ENCODE assay signal across 35 mouse cellular contexts in genomic region chr15:100380104-100380503, GRCm38 (mm10). TPM values are rescaled to one million over a fixed set of nuclear protein-coding genes. Genes with fewer than 3 reads are reported as not detected.
DNase-seq lines count a peak whose midpoint lies in the region; ATAC-seq and TF ChIP-seq lines count a peak whose summit lies in the region.
"Had no signal": no experiment of that assay in that cellular context is flagged by ENCODE, and none has a peak within 500 bp of the region (broad histone marks: within the 10 kb centered on the region; RNA-seq: fewer than 3 reads in every experiment).

No protein-coding gene starts in this region.

- no peak overlapping the region for H3K4me3 ChIP-seq in intestine, embryonic 15.5 days (replicated peaks)
- no peak overlapping the region for H3K4me3 ChIP-seq in intestine, embryonic 16.5 days (ENCODE audit: low read length)
- H3K4me3 ChIP-seq in CH12.LX (replicated peaks in 1 of 3; ENCODE audit: low read depth in 2 of 3, low read length in 2 of 3, poor library complexity in 1 of 3): no peak overlapping the region
- H3K4me3 ChIP-seq in intestine, postnatal 0 days (ENCODE audit: low read depth, low read length): no peak overlapping the region
- H3K4me3 ChIP-seq in stomach, embryonic 15.5 days (replicated peaks): no peak overlapping the region
- no peak overlapping the region for H3K4me3 ChIP-seq in thymus, adult 2 months (ENCODE audit: control insufficient read depth, insufficient read depth, low read length)
- H3K4me3 ChIP-seq: embryonic facial prominence, embryonic 12.5 days; embryonic facial prominence, embryonic 15.5 days; forebrain, embryonic 13.5 days; gastrocnemius, adult 2 months; heart, embryonic 12.5 days; heart, embryonic 15.5 days; hindbrain, embryonic 10.5 days had no signal

- no peak overlapping the region for H3K4me2 ChIP-seq in intestine, embryonic 15.5 days (replicated peaks)
- H3K4me2 ChIP-seq in intestine, embryonic 16.5 days (ENCODE audit: low read depth, low read length): no peak overlapping the region
- H3K4me2 ChIP-seq in CH12.LX (ENCODE audit: insufficient read depth, low read depth, poor library complexity, severe bottlenecking): peak overlapping the region; percentile 61; the same call in 1 of the 2 replicates
- H3K4me2 ChIP-seq in intestine, postnatal 0 days (replicated peaks; ENCODE audit: low read depth): no peak overlapping the region
- no peak overlapping the region for H3K4me2 ChIP-seq in stomach, embryonic 15.5 days
- H3K4me2 ChIP-seq: embryonic facial prominence, embryonic 12.5 days; embryonic facial prominence, embryonic 15.5 days; forebrain, embryonic 13.5 days; heart, embryonic 12.5 days; heart, embryonic 15.5 days; hindbrain, embryonic 14.5 days had no signal

- H3K36me3 ChIP-seq in intestine, embryonic 15.5 days: no peaks in the 10 kb centered on the region
- H3K36me3 ChIP-seq in intestine, embryonic 16.5 days (ENCODE audit: control insufficient read depth, insufficient read depth, low read length): no peaks in the 10 kb centered on the region
- H3K36me3 ChIP-seq in CH12.LX (replicated peaks in 1 of 2; ENCODE audit: control insufficient read depth in 1 of 2, insufficient read depth in 1 of 2, low read length in 1 of 2): no peaks in the 10 kb centered on the region
- no peaks in the 10 kb centered on the region for H3K36me3 ChIP-seq in intestine, postnatal 0 days (ENCODE audit: control insufficient read depth, insufficient read depth)
- no peaks in the 10 kb centered on the region for H3K36me3 ChIP-seq in stomach, embryonic 15.5 days
- H3K36me3 ChIP-seq in thymus, adult 2 months (ENCODE audit: control insufficient read depth, insufficient read depth, low read length): no peaks in the 10 kb centered on the region
- H3K36me3 ChIP-seq: embryonic facial prominence, embryonic 12.5 days; embryonic facial prominence, embryonic 15.5 days; heart, embryonic 12.5 days; heart, embryonic 15.5 days; hindbrain, embryonic 10.5 days had no signal

- TF ChIP-seq RAD21 in CH12.LX (IDR thresholded peaks at IDR 0.05; ENCODE audit: low read depth, low read length): no peak

- ATAC-seq in intestine, embryonic 15.5 days: peak; percentile 45; the same call in 1 of the 2 replicates
- ATAC-seq in intestine, embryonic 16.5 days: no peak
- peak; percentile 48 for ATAC-seq in intestine, postnatal 0 days
- ATAC-seq in stomach, embryonic 15.5 days (ENCODE audit: insufficient read depth, low FRiP score, low read depth): peak; percentile 53; the same call in 1 of the 2 replicates
- ATAC-seq: activated CD4-positive, CD25-positive, alpha-beta regulatory T cell, adult 4 months; CD4-positive, CD25-positive, alpha-beta regulatory T cell, adult 4 months; forebrain, embryonic 13.5 days; forebrain, embryonic 16.5 days; hindbrain, postnatal 0 days had no signal

- no peak overlapping the region for H3K9ac ChIP-seq in intestine, embryonic 15.5 days
- H3K9ac ChIP-seq in intestine, embryonic 16.5 days (ENCODE audit: low read depth, low read length): no peak overlapping the region
- H3K9ac ChIP-seq in CH12.LX (ENCODE audit: insufficient read depth, low read depth): no peak overlapping the region
- H3K9ac ChIP-seq in intestine, postnatal 0 days (ENCODE audit: low read depth, low read length): no peak overlapping the region
- no peak overlapping the region for H3K9ac ChIP-seq in stomach, embryonic 15.5 days
- H3K9ac ChIP-seq: embryonic facial prominence, embryonic 12.5 days; embryonic facial prominence, embryonic 15.5 days; forebrain, embryonic 13.5 days; heart, embryonic 12.5 days; heart, embryonic 15.5 days; hindbrain, embryonic 14.5 days had no signal

- DNase-seq in CH12.LX (ENCODE audit: extremely low read depth): no peak
- DNase-seq in right cerebral cortex, postnatal 25 days: no peak
- no peak for DNase-seq in thymus, adult 2 months
- DNase-seq in frontal cortex, postnatal 10 days (ENCODE audit: low spot score in 2 of 2): no peak
- DNase-seq: adrenal gland, adult 8-10 months; adrenal gland, postnatal 25 days; cerebellum, adult 11-12 months; cerebellum, adult 8-10 months; cerebellum, postnatal 14 days; gastrocnemius, adult 2 months; gastrocnemius, postnatal 14 days; heart, adult 11 months; heart, postnatal 10 days; heart, postnatal 36 days had no signal

- in situ Hi-C loops in CH12.LX (cut with MboI; ENCODE audit: low pct_ligation_motif_present, low pct_unique_long_range_greater_than_20kb, low sequenced_read_pairs): loop anchor here (5.0 kb wide), 1 partner anchor 72 kb away; no protein-coding TSS in a partner anchor

- dilution Hi-C loops in CH12.LX (cut with MboI; ENCODE audit: extremely low pct_ligation_motif_present, extremely low pct_unique_long_range_greater_than_20kb, low sequenced_read_pairs): no loop called here

- TF ChIP-seq EP300 in CH12.LX (IDR thresholded peaks at IDR 0.05; ENCODE audit: low read length): no peak

- H3K27me3 ChIP-seq in intestine, embryonic 15.5 days (replicated peaks): no peaks in the 10 kb centered on the region
- no peaks in the 10 kb centered on the region for H3K27me3 ChIP-seq in intestine, embryonic 16.5 days (replicated peaks; ENCODE audit: control insufficient read depth, insufficient read depth, low read length)
- no peaks in the 10 kb centered on the region for H3K27me3 ChIP-seq in CH12.LX (replicated peaks)
- H3K27me3 ChIP-seq in intestine, postnatal 0 days (replicated peaks; ENCODE audit: control insufficient read depth, insufficient read depth, low read length): no peaks in the 10 kb centered on the region
- no peaks in the 10 kb centered on the region for H3K27me3 ChIP-seq in stomach, embryonic 15.5 days (replicated peaks)
- no peaks in the 10 kb centered on the region for H3K27me3 ChIP-seq in thymus, adult 2 months (ENCODE audit: control insufficient read depth, insufficient read depth, low read length)
- H3K27me3 ChIP-seq: embryonic facial prominence, embryonic 12.5 days; embryonic facial prominence, embryonic 15.5 days; forebrain, embryonic 13.5 days; heart, embryonic 15.5 days had no signal

- H3K79me2 ChIP-seq in CH12.LX (replicated peaks; ENCODE audit: control insufficient read depth, extremely low read depth, insufficient read depth, poor library complexity, severe bottlenecking): no peaks in the 10 kb centered on the region

- 39% methylated on average over 2 of the region's 2 CpGs for WGBS in intestine, embryonic 15.5 days
- WGBS in intestine, embryonic 16.5 days: 60% methylated on average over 2 of the region's 2 CpGs
- WGBS in intestine, postnatal 0 days: 39% methylated on average over 2 of the region's 2 CpGs
- WGBS in stomach, embryonic 15.5 days: 55% methylated on average over 2 of the region's 2 CpGs
- WGBS in thymus, adult 2 months: 73% methylated on average over 2 of the region's 2 CpGs

- H3K27ac ChIP-seq in intestine, embryonic 15.5 days: no peak overlapping the region
- H3K27ac ChIP-seq in intestine, embryonic 16.5 days (ENCODE audit: low read length): no peak overlapping the region
- no peak overlapping the region for H3K27ac ChIP-seq in CH12.LX (ENCODE audit: insufficient read depth, low read depth)
- no peak overlapping the region for H3K27ac ChIP-seq in intestine, postnatal 0 days (ENCODE audit: low read depth, low read length)
- H3K27ac ChIP-seq in stomach, embryonic 15.5 days: no peak overlapping the region
- H3K27ac ChIP-seq in thymus, adult 2 months (ENCODE audit: control insufficient read depth, insufficient read depth, low read length): no peak overlapping the region
- H3K27ac ChIP-seq: embryonic facial prominence, embryonic 12.5 days; embryonic facial prominence, embryonic 15.5 days; forebrain, embryonic 13.5 days; gastrocnemius, adult 2 months; heart, embryonic 15.5 days; hindbrain, embryonic 10.5 days; hindbrain, embryonic 14.5 days; hindbrain, postnatal 0 days had no signal

- no peak for TF ChIP-seq POLR2A in CH12.LX (IDR thresholded peaks at IDR 0.05; ENCODE audit: low read depth, low read length)
- no peak for TF ChIP-seq POLR2A in thymus, adult 2 months (IDR thresholded peaks at IDR 0.05; ENCODE audit: control insufficient read depth, extremely low read depth, insufficient read depth, low read length, poor library complexity)

- TF ChIP-seq CTCF in CH12.LX (conservative IDR thresholded peaks at IDR 0.05 in 1 of 2, IDR thresholded peaks at IDR 0.05 in 1 of 2; ENCODE audit: low read depth in 2 of 2, low read length in 2 of 2): no peak
- no peak for TF ChIP-seq CTCF in intestine, postnatal 0 days (IDR thresholded peaks at IDR 0.05; ENCODE audit: low read depth)
- TF ChIP-seq CTCF in thymus, adult 2 months (IDR thresholded peaks at IDR 0.05; ENCODE audit: borderline replicate concordance, control insufficient read depth, extremely low read depth, insufficient read depth, low read length, poor library complexity): no peak

- no peaks in the 10 kb centered on the region for H3K4me1 ChIP-seq in intestine, embryonic 15.5 days (replicated peaks)
- H3K4me1 ChIP-seq in intestine, embryonic 16.5 days (ENCODE audit: control insufficient read depth, insufficient read depth, low read length): no peaks in the 10 kb centered on the region
- H3K4me1 ChIP-seq in CH12.LX (ENCODE audit: control insufficient read depth in 1 of 2, insufficient read depth in 2 of 2): peaks cover 0 to 3% of the 10 kb centered on the region in 2 experiments; a peak in 2 of 4 replicates
- H3K4me1 ChIP-seq in intestine, postnatal 0 days (replicated peaks; ENCODE audit: control insufficient read depth, insufficient read depth, low read length): no peaks in the 10 kb centered on the region
- no peaks in the 10 kb centered on the region for H3K4me1 ChIP-seq in stomach, embryonic 15.5 days
- H3K4me1 ChIP-seq in thymus, adult 2 months (replicated peaks; ENCODE audit: control insufficient read depth, insufficient read depth, low read length): no peaks in the 10 kb centered on the region
- H3K4me1 ChIP-seq: embryonic facial prominence, embryonic 12.5 days; embryonic facial prominence, embryonic 15.5 days; forebrain, embryonic 13.5 days; heart, embryonic 12.5 days; heart, embryonic 15.5 days had no signal

- H3K9me3 ChIP-seq in intestine, embryonic 15.5 days: no peaks in the 10 kb centered on the region
- H3K9me3 ChIP-seq in intestine, embryonic 16.5 days (ENCODE audit: control insufficient read depth, low read length): no peaks in the 10 kb centered on the region
- no peaks in the 10 kb centered on the region for H3K9me3 ChIP-seq in CH12.LX (replicated peaks; ENCODE audit: low read length)
- H3K9me3 ChIP-seq in intestine, postnatal 0 days (ENCODE audit: control insufficient read depth): no peaks in the 10 kb centered on the region
- H3K9me3 ChIP-seq in stomach, embryonic 15.5 days: no peaks in the 10 kb centered on the region
- H3K9me3 ChIP-seq: embryonic facial prominence, embryonic 12.5 days; embryonic facial prominence, embryonic 15.5 days; forebrain, embryonic 13.5 days; heart, embryonic 12.5 days; heart, embryonic 15.5 days; hindbrain, embryonic 10.5 days had no signal

RNA-seq across cellular contexts. Expression of gene Higd1c, which starts 15.8 kb away (rescaled TPM):
- 0.40 TPM in 1 of 2 replicates, not detected in the other for polyA plus RNA-seq in intestine, embryonic 15.5 days (2015; fragmentation: Nextera tagmentation; extraction: Ambion mirVana)
- polyA plus RNA-seq in intestine, embryonic 16.5 days (2015; fragmentation: Nextera tagmentation; extraction: Ambion mirVana): not detected in 2 replicates
- not detected in 2 replicates for total RNA-seq in CH12.LX (2012; rRNA removed)
- not detected in 2 replicates for total RNA-seq in CH12.LX (2014; rRNA removed)
- not detected in 2 replicates for polyA plus RNA-seq in CH12.LX (2012; ENCODE audit: insufficient read length, low read depth)
- polyA plus RNA-seq in intestine, postnatal 0 days (2015; fragmentation: Nextera tagmentation; extraction: Ambion mirVana): not detected in 2 replicates
- polyA plus RNA-seq in stomach, embryonic 15.5 days (2015; fragmentation: Nextera tagmentation; extraction: Ambion mirVana): not detected in 2 replicates
- not detected in 2 replicates for polyA plus RNA-seq in thymus, adult 2 months (2012; rRNA removed)
- total RNA-seq: common myeloid progenitor, adult 5-6 weeks; ES-E14; gastrocnemius, adult 2 months; gastrocnemius, postnatal 14 days; gastrocnemius, postnatal 4 days; heart, adult 8-10 months; heart, postnatal 10 days; heart, postnatal 36 days; hindbrain, postnatal 0 days had no signal
- polyA plus RNA-seq: activated CD4-positive, CD25-positive, alpha-beta regulatory T cell, adult 4 months; brain, embryonic 14.5 days; C2C12; CD4-positive, CD25-positive, alpha-beta regulatory T cell, adult 4 months; embryonic facial prominence, embryonic 12.5 days; embryonic facial prominence, embryonic 15.5 days; forebrain, embryonic 13.5 days; forebrain, embryonic 16.5 days; heart, embryonic 12.5 days; heart, embryonic 15.5 days; hindbrain, embryonic 14.5 days; hindbrain, postnatal 0 days had no signal

RNA-seq across cellular contexts. Expression of gene Mettl7a2, which starts 27.1 kb away (rescaled TPM):
- polyA plus RNA-seq in intestine, embryonic 15.5 days (2015; fragmentation: Nextera tagmentation; extraction: Ambion mirVana): not detected in 2 replicates
- polyA plus RNA-seq in intestine, embryonic 16.5 days (2015; fragmentation: Nextera tagmentation; extraction: Ambion mirVana): not detected in 2 replicates
- total RNA-seq in CH12.LX (2012; rRNA removed): not detected in 2 replicates
- not detected in 2 replicates for total RNA-seq in CH12.LX (2014; rRNA removed)
- polyA plus RNA-seq in CH12.LX (2012; ENCODE audit: insufficient read length, low read depth): not detected in 2 replicates
- not detected in 2 replicates for polyA plus RNA-seq in intestine, postnatal 0 days (2015; fragmentation: Nextera tagmentation; extraction: Ambion mirVana)
- not detected in 2 replicates for polyA plus RNA-seq in stomach, embryonic 15.5 days (2015; fragmentation: Nextera tagmentation; extraction: Ambion mirVana)
- not detected in 2 replicates for polyA plus RNA-seq in thymus, adult 2 months (2012; rRNA removed)
- total RNA-seq: common myeloid progenitor, adult 5-6 weeks; hindbrain, postnatal 0 days had no signal
- polyA plus RNA-seq: activated CD4-positive, CD25-positive, alpha-beta regulatory T cell, adult 4 months; brain, embryonic 14.5 days; C2C12; CD4-positive, CD25-positive, alpha-beta regulatory T cell, adult 4 months; embryonic facial prominence, embryonic 12.5 days; embryonic facial prominence, embryonic 15.5 days; forebrain, embryonic 13.5 days; forebrain, embryonic 16.5 days; heart, embryonic 12.5 days; heart, embryonic 15.5 days; hindbrain, embryonic 10.5 days; hindbrain, embryonic 14.5 days; hindbrain, postnatal 0 days had no signal

RNA-seq across cellular contexts. Expression of gene Methig1, which starts 27.2 kb away (rescaled TPM):
- polyA plus RNA-seq in intestine, embryonic 15.5 days (2015; fragmentation: Nextera tagmentation; extraction: Ambion mirVana): 0.14 and 0.15 TPM in 2 replicates
- not detected in 2 replicates for polyA plus RNA-seq in intestine, embryonic 16.5 days (2015; fragmentation: Nextera tagmentation; extraction: Ambion mirVana)
- total RNA-seq in CH12.LX (2012; rRNA removed): not detected in 2 replicates
- total RNA-seq in CH12.LX (2014; rRNA removed): not detected in 2 replicates
- polyA plus RNA-seq in CH12.LX (2012; ENCODE audit: insufficient read length, low read depth): not detected in 2 replicates
- polyA plus RNA-seq in intestine, postnatal 0 days (2015; fragmentation: Nextera tagmentation; extraction: Ambion mirVana): 0.13 TPM in 1 of 2 replicates, not detected in the other
- polyA plus RNA-seq in stomach, embryonic 15.5 days (2015; fragmentation: Nextera tagmentation; extraction: Ambion mirVana): 0.14 and 0.24 TPM in 2 replicates
- polyA plus RNA-seq in thymus, adult 2 months (2012; rRNA removed): not detected in 2 replicates
- total RNA-seq: common myeloid progenitor, adult 5-6 weeks; gastrocnemius, adult 2 months; gastrocnemius, postnatal 14 days; gastrocnemius, postnatal 4 days; heart, postnatal 10 days; heart, postnatal 36 days had no signal
- polyA plus RNA-seq: activated CD4-positive, CD25-positive, alpha-beta regulatory T cell, adult 4 months; brain, embryonic 14.5 days; C2C12; CD4-positive, CD25-positive, alpha-beta regulatory T cell, adult 4 months; embryonic facial prominence, embryonic 15.5 days; forebrain, embryonic 13.5 days; forebrain, embryonic 16.5 days; heart, embryonic 12.5 days; heart, embryonic 15.5 days; hindbrain, postnatal 0 days had no signal

RNA-seq across cellular contexts. Expression of gene Gm5475, which starts 41.8 kb away (rescaled TPM):
- polyA plus RNA-seq in intestine, embryonic 15.5 days (2015; fragmentation: Nextera tagmentation; extraction: Ambion mirVana): 0.13 and 0.19 TPM in 2 replicates
- 0.11 and 0.18 TPM in 2 replicates for polyA plus RNA-seq in intestine, embryonic 16.5 days (2015; fragmentation: Nextera tagmentation; extraction: Ambion mirVana)
- total RNA-seq in CH12.LX (2012; rRNA removed): not detected in 2 replicates
- not detected in 2 replicates for total RNA-seq in CH12.LX (2014; rRNA removed)
- not detected in 2 replicates for polyA plus RNA-seq in CH12.LX (2012; ENCODE audit: insufficient read length, low read depth)
- 0.77 and 1.0 TPM in 2 replicates for polyA plus RNA-seq in intestine, postnatal 0 days (2015; fragmentation: Nextera tagmentation; extraction: Ambion mirVana)
- 0.05 and 0.12 TPM in 2 replicates for polyA plus RNA-seq in stomach, embryonic 15.5 days (2015; fragmentation: Nextera tagmentation; extraction: Ambion mirVana)
- polyA plus RNA-seq in thymus, adult 2 months (2012; rRNA removed): 0.04 and 0.05 TPM in 2 replicates
- total RNA-seq: adrenal gland, postnatal 25 days; common myeloid progenitor, adult 5-6 weeks; ES-E14; gastrocnemius, adult 2 months; gastrocnemius, postnatal 14 days; gastrocnemius, postnatal 4 days; heart, adult 8-10 months; heart, postnatal 10 days; heart, postnatal 36 days; hindbrain, postnatal 0 days had no signal
- polyA plus RNA-seq: CD4-positive, CD25-positive, alpha-beta regulatory T cell, adult 4 months; forebrain, embryonic 13.5 days; heart, embryonic 12.5 days; heart, embryonic 15.5 days; hindbrain, embryonic 10.5 days had no signal

RNA-seq across cellular contexts. Expression of gene Slc11a2, which starts 44.8 kb away (rescaled TPM):
- 29.8 and 29.9 TPM in 2 replicates for polyA plus RNA-seq in intestine, embryonic 15.5 days (2015; fragmentation: Nextera tagmentation; extraction: Ambion mirVana)
- polyA plus RNA-seq in intestine, embryonic 16.5 days (2015; fragmentation: Nextera tagmentation; extraction: Ambion mirVana): 40.7 and 47.2 TPM in 2 replicates
- total RNA-seq in CH12.LX (2012; rRNA removed): 8.9 and 13.2 TPM in 2 replicates
- total RNA-seq in CH12.LX (2014; rRNA removed): 11.7 and 13.0 TPM in 2 replicates
- 18.6 and 19.1 TPM in 2 replicates for polyA plus RNA-seq in CH12.LX (2012; ENCODE audit: insufficient read length, low read depth)
- 44.7 and 49.0 TPM in 2 replicates for polyA plus RNA-seq in intestine, postnatal 0 days (2015; fragmentation: Nextera tagmentation; extraction: Ambion mirVana)
- polyA plus RNA-seq in stomach, embryonic 15.5 days (2015; fragmentation: Nextera tagmentation; extraction: Ambion mirVana): 24.0 and 25.8 TPM in 2 replicates
- 46.4 and 54.1 TPM in 2 replicates for polyA plus RNA-seq in thymus, adult 2 months (2012; rRNA removed)
